Mouse (Mus musculus): ENCODE measurements around the gene Tapt1.

Gene Tapt1

GRCm38 (mm10) chr5:44234606-44235005, 8.2 kb upstream of the Tapt1 start:
- in situ Hi-C loops (cut with MboI), result loop anchor here (25.0 kb wide), 1 partner anchor 997 kb away; the partner anchor contains the start of gene Cpeb2

- in situ Hi-C loops (cut with MboI), result loop anchor here (25.0 kb wide), 1 partner anchor 997 kb away; the partner anchor contains the start of gene Cpeb2
Measured at GRCm38 (mm10) chr5:44233933-44234332, 7.5 kb upstream of the Tapt1 start.

- in situ Hi-C loops (cut with MboI), result loop anchor here (25.0 kb wide), 1 partner anchor 991 kb away; the partner anchor contains the start of gene Cpeb2
Measured at GRCm38 (mm10) chr5:44228756-44229155, 2.3 kb upstream of the Tapt1 start.

GRCm38 (mm10) chr5:44228323-44228722, 1.9 kb upstream of the Tapt1 start:
- in situ Hi-C loops (cut with MboI), result loop anchor here (25.0 kb wide), 1 partner anchor 991 kb away; the partner anchor contains the start of gene Cpeb2

GRCm38 (mm10) chr5:44227462-44227840, 1.0 kb upstream of the Tapt1 start:
- in situ Hi-C loops (cut with MboI), result loop anchor here (25.0 kb wide), 1 partner anchor 990 kb away; the partner anchor contains the start of gene Cpeb2

GRCm38 (mm10) chr5:44225911-44226520, 410 bp downstream of the Tapt1 start:
- in situ Hi-C loops (cut with MboI), result loop anchor here (25.0 kb wide), 1 partner anchor 989 kb away; the partner anchor contains the start of gene Cpeb2

- in situ Hi-C loops (cut with MboI), result loop anchor here (25.0 kb wide), 1 partner anchor 988 kb away; the partner anchor contains the start of gene Cpeb2
Measured at GRCm38 (mm10) chr5:44224916-44225600, 1.4 kb downstream of the Tapt1 start.

- in situ Hi-C loops (cut with MboI), result no loop called here
Measured at GRCm38 (mm10) chr5:44224251-44224650, 2.2 kb downstream of the Tapt1 start.

- in situ Hi-C loops (cut with MboI), result no loop called here
Measured at GRCm38 (mm10) chr5:44223341-44223881, 3.0 kb downstream of the Tapt1 start.

GRCm38 (mm10) chr5:44220430-44220829, 6.0 kb downstream of the Tapt1 start:
- in situ Hi-C loops (cut with MboI), result no loop called here

- in situ Hi-C loops (cut with MboI), result no loop called here
Measured at GRCm38 (mm10) chr5:44219871-44220270, 6.6 kb downstream of the Tapt1 start.

GRCm38 (mm10) chr5:44218483-44218882, 7.9 kb downstream of the Tapt1 start:
- in situ Hi-C loops (cut with MboI), result no loop called here

- in situ Hi-C loops (cut with MboI), result no loop called here
Measured at GRCm38 (mm10) chr5:44217685-44218041, 8.8 kb downstream of the Tapt1 start.

GRCm38 (mm10) chr5:44217041-44217684, 9.3 kb downstream of the Tapt1 start:
- in situ Hi-C loops (cut with MboI), result no loop called here

GRCm38 (mm10) chr5:44215118-44215517, 11.3 kb downstream of the Tapt1 start:
- in situ Hi-C loops (cut with MboI), result no loop called here

GRCm38 (mm10) chr5:44214025-44214424, 12.4 kb downstream of the Tapt1 start:
- in situ Hi-C loops (cut with MboI), result no loop called here

GRCm38 (mm10) chr5:44213391-44213790, 13.0 kb downstream of the Tapt1 start:
- in situ Hi-C loops (cut with MboI), result no loop called here

- in situ Hi-C loops (cut with MboI), result no loop called here
Measured at GRCm38 (mm10) chr5:44211818-44212465, 14.5 kb downstream of the Tapt1 start.

- in situ Hi-C loops (cut with MboI), result no loop called here
Measured at GRCm38 (mm10) chr5:44207286-44207685, 19.1 kb downstream of the Tapt1 start.

- in situ Hi-C loops (cut with MboI), result no loop called here
Measured at GRCm38 (mm10) chr5:44206651-44207050, 19.8 kb downstream of the Tapt1 start.

GRCm38 (mm10) chr5:44203410-44203809, 23.0 kb downstream of the Tapt1 start:
- in situ Hi-C loops (cut with MboI), result no loop called here

- in situ Hi-C loops (cut with MboI), result no loop called here
Measured at GRCm38 (mm10) chr5:44201665-44202064, 24.8 kb downstream of the Tapt1 start.
